Mouse (Mus musculus) liver, embryonic 14.5 days (tissue): ENCODE results near the gene Blnk. TPM values are rescaled to one million over a fixed set of nuclear protein-coding genes. Genes with fewer than 3 reads are reported as not detected.

Experiments used
- ATAC-seq: fragments of 200-750 bp; cut with Nextera tagmentation; 2 replicates; pipeline ENCODE4 v1.8.0; 2017; ENCODE audit warnings: moderate number of reproducible peaks, mild to moderate bottlenecking, moderate library complexity; ENCODE audit not compliant: insufficient read depth
- DNase-seq, 3 experiments: peaks; one replicate each; pipeline ENCODE4 v3.0.0-alpha.2; 2012 to 2013; ENCODE audit warnings: low read depth in 3 of 3, low spot score in 3 of 3
- H3K27ac ChIP-seq: fragments of 300-500 bp; sonication (generic); 2 replicates; pipeline ENCODE4 v1.5.1; 2014; ENCODE audit warnings: moderate library complexity, mild to moderate bottlenecking, control low read depth, inconsistent platforms
- H3K27me3 ChIP-seq: fragments of 300-500 bp; sonication (generic); 2 replicates; pipeline ENCODE4 v1.6.1; 2014; ENCODE audit warnings: mild to moderate bottlenecking, low read length, moderate library complexity; ENCODE audit not compliant: control insufficient read depth, insufficient read depth
- H3K36me3 ChIP-seq: fragments of 300-500 bp; sonication (generic); replicated peaks from 2 replicates; pipeline ENCODE4 v1.6.1; 2014; ENCODE audit warnings: low read depth; ENCODE audit not compliant: control insufficient read depth, insufficient read depth
- H3K4me1 ChIP-seq, 2 experiments: fragments of 200-500 bp in 1 of 2; fragments of 300-500 bp in 1 of 2; sonication (generic) in 1 of 2; replicated peaks; 2 replicates each; pipeline ENCODE4 v1.6.1; 2012 to 2014; ENCODE audit warnings: antibody characterized with exemption in 1 of 2, inconsistent platforms in 1 of 2, low read length in 1 of 2; ENCODE audit not compliant: control insufficient read depth in 2 of 2, insufficient read depth in 2 of 2
- H3K4me2 ChIP-seq: fragments of 300-500 bp; sonication (generic); 2 replicates; pipeline ENCODE4 v1.6.1; 2014; ENCODE audit warnings: low read depth, mild to moderate bottlenecking, control low read depth, moderate library complexity
- H3K4me3 ChIP-seq, 2 experiments: fragments of 200-500 bp in 1 of 2; fragments of 300-500 bp in 1 of 2; sonication (generic) in 1 of 2; 2 replicates each; pipeline ENCODE4 v1.5.1; 2012 to 2014; ENCODE audit warnings: low read depth in 2 of 2, low read length in 2 of 2, mild to moderate bottlenecking in 2 of 2, control low read depth in 1 of 2, inconsistent platforms in 1 of 2, moderate library complexity in 1 of 2; ENCODE audit not compliant: insufficient read depth in 1 of 2
- H3K9ac ChIP-seq: fragments of 300-500 bp; sonication (generic); replicated peaks from 2 replicates; pipeline ENCODE4 v1.6.1; 2014; ENCODE audit warnings: mild to moderate bottlenecking, control low read depth, moderate library complexity
- H3K9me3 ChIP-seq: fragments of 300-500 bp; sonication (generic); 2 replicates; pipeline ENCODE4 v1.6.1; 2016; ENCODE audit warnings: low read length, mixed read lengths; ENCODE audit not compliant: control insufficient read depth
- CTCF ChIP-seq: IDR thresholded peaks from 2 replicates; pipeline ENCODE4 v1.5.1; 2016; ENCODE audit warnings: antibody characterized with exemption, low read depth, control low read depth
- EP300 ChIP-seq: IDR thresholded peaks from 2 replicates; pipeline ENCODE4 v1.6.1; 2016; ENCODE audit warnings: antibody characterized with exemption, low read depth
- WGBS: fragments of 180-500 bp; shearing (Covaris S2); extraction: QIAGEN DNeasy Blood & Tissue Kit; methylation state at CpG from one replicate; pipeline ENCODE4 v1.1.7; 2014; ENCODE audit not compliant: insufficient replicate concordance; 5-methylcytosine and 5-hydroxymethylcytosine counted together
- polyA plus RNA-seq, 2 experiments: library from polyadenylated mRNA; depleted of rRNA in 1 of 2; stranded (reverse) in 1 of 2; unstranded in 1 of 2; fragments of >200 nt; fragmentation: Nextera tagmentation in 1 of 2; extraction: Ambion mirVana in 1 of 2; gene quantifications; 2 replicates each; pipeline versions ENCODE4 v1.2.1 to v1.2.3; 2012 to 2014

Blnk gene
- polyA plus RNA-seq, 2 experiments: 0.45 to 0.71 TPM

- DNase-seq (no peak), ATAC-seq (no peak)
- H3K36me3 ChIP-seq: no peaks in the 10 kb centered on the region
- H3K4me1 ChIP-seq: peaks cover 0 to 7% of the 10 kb centered on the region in 2 experiments; a peak in 1 of 4 replicates
- no peaks in the 10 kb centered on the region; the same call in 1 of the 2 replicates for H3K27me3 ChIP-seq
- H3K27ac ChIP-seq: no peak overlapping the region
- H3K9me3 ChIP-seq: no peaks in the 10 kb centered on the region
- no peak overlapping the region for H3K9ac ChIP-seq
- 68% methylated on average over 7 of the region's 7 CpGs for WGBS
- H3K4me3 ChIP-seq: no peak overlapping the region
- no peak overlapping the region for H3K4me2 ChIP-seq
- TF ChIP-seq EP300 (no peak), CTCF (no peak)
Measured at GRCm38 (mm10) chr19:40991626-40992025, 2.7 kb downstream of the Blnk start.

GRCm38 (mm10) chr19:40990781-40991343 is 3.5 kb downstream of the Blnk start:
- TF ChIP-seq EP300: no peak
- no peak for TF ChIP-seq CTCF
- no peak overlapping the region for H3K4me3 ChIP-seq
- no peak for DNase-seq
- H3K27ac ChIP-seq: no peak overlapping the region
- no peaks in the 10 kb centered on the region for H3K36me3 ChIP-seq
- no peaks in the 10 kb centered on the region; the same call in 1 of the 2 replicates for H3K27me3 ChIP-seq
- H3K4me2 ChIP-seq: no peak overlapping the region
- H3K9ac ChIP-seq: no peak overlapping the region
- H3K4me1 ChIP-seq: peaks cover 0 to 7% of the 10 kb centered on the region in 2 experiments; a peak in 1 of 4 replicates
- 76% methylated on average over 17 of the region's 17 CpGs for WGBS
- no peaks in the 10 kb centered on the region for H3K9me3 ChIP-seq
- no peak for ATAC-seq

- 55% methylated on average over 9 of the region's 9 CpGs for WGBS
- Histone ChIP-seq H3K36me3 (no peaks in the 10 kb centered on the region), H3K27me3 (no peaks in the 10 kb centered on the region; the same call in 1 of the 2 replicates), H3K27ac (no peak overlapping the region), H3K9ac (no peak overlapping the region), H3K4me3 (no peak overlapping the region), H3K9me3 (no peaks in the 10 kb centered on the region), H3K4me2 (no peak overlapping the region), H3K4me1 (peaks cover 0 to 4% of the 10 kb centered on the region in 2 experiments; a peak in 1 of 4 replicates)
- no peak for DNase-seq
- no peak for ATAC-seq
- no peak for TF ChIP-seq EP300
- no peak for TF ChIP-seq CTCF
Measured at GRCm38 (mm10) chr19:40989961-40990600, 4.3 kb downstream of the Blnk start.

GRCm38 (mm10) chr19:40988856-40989255 is 5.5 kb downstream of the Blnk start:
- ATAC-seq (no peak), DNase-seq (no peak)
- H3K4me1 ChIP-seq: 0 out of 4 replicates have a peak, but pooled peaks cover 0 to 2% of the 10 kb centered on the region in 2 experiments
- no peaks in the 10 kb centered on the region for H3K9me3 ChIP-seq
- no peaks in the 10 kb centered on the region; the same call in 1 of the 2 replicates for H3K27me3 ChIP-seq
- H3K4me2 ChIP-seq: no peak overlapping the region
- no peak overlapping the region for H3K27ac ChIP-seq
- H3K9ac ChIP-seq: no peak overlapping the region
- TF ChIP-seq CTCF: no peak
- WGBS: 59% methylated on average over 5 of the region's 5 CpGs
- no peak overlapping the region for H3K4me3 ChIP-seq
- H3K36me3 ChIP-seq: no peaks in the 10 kb centered on the region

GRCm38 (mm10) chr19:40984536-40984935 is 9.8 kb downstream of the Blnk start:
- no peaks in the 10 kb centered on the region for H3K4me1 ChIP-seq
- no peaks in the 10 kb centered on the region for H3K9me3 ChIP-seq
- no peak overlapping the region for H3K9ac ChIP-seq
- no peak overlapping the region for H3K4me2 ChIP-seq
- no peak overlapping the region for H3K27ac ChIP-seq
- ATAC-seq (no peak), DNase-seq (no peak)
- 79% methylated on average over 1 of the region's 1 CpGs for WGBS
- TF ChIP-seq EP300: no peak
- no peak for TF ChIP-seq CTCF
- no peaks in the 10 kb centered on the region for H3K27me3 ChIP-seq
- no peak overlapping the region for H3K4me3 ChIP-seq
- H3K36me3 ChIP-seq: no peaks in the 10 kb centered on the region
